Mouse (Mus musculus) spleen, adult 18-20 months (tissue): ENCODE measurements around the gene Crcp.

Experiments used
- DNase-seq, 2 experiments: peaks; one replicate each; pipeline ENCODE4 v3.0.0; 2022; ENCODE audit warnings: mixed read lengths in 2 of 2

Gene Crcp

GRCm38 (mm10) chr5:130097837-130098236 lies 68.7 kb downstream of the Crcp start:
- no peak for DNase-seq

DNA sequence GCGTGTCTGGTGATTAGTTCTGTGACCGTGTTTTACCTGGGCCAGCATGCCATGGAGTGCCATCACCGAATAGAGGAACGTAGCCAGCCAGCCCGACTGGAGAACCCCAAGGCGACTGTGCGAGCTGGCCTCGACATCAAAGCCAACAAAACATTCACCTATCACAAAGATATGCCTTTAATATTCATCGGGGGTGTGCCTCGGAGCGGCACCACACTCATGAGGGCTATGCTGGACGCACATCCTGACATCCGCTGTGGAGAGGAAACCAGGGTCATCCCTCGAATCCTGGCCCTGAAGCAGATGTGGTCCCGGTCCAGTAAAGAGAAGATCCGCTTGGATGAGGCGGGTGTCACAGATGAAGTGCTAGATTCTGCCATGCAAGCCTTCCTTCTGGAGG lies 72.6 kb downstream of the Crcp start:
- DNase-seq = no peak

DNA sequence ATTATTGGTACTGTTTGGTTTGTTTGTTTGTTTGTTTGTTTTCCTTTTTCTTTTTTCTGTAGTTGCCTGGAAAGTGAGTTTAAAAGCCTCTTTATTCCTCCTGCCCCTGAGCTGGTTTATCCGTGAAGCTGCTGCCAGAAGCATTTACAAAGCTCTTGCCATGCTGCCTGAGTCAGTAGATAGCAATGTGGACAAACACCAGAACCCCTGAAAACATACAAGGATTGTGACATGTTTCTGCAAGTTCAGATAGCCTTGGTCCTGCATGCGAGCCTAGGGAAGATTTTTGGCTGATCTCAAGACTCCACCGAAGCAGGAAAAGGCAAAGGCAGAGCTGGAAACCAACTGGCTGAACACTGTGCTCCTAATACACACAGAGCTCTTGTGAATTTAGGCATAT lies 80.3 kb downstream of the Crcp start:
- no peak for DNase-seq
